Mouse (Mus musculus) midbrain, embryonic 12.5 days (tissue): ENCODE results near the gene Chchd3. TPM values are rescaled to one million over a fixed set of nuclear protein-coding genes. Genes with fewer than 3 reads are reported as not detected.

ENCODE experiments used
- ATAC-seq: fragments of 200-750 bp; cut with Nextera tagmentation; 2 replicates; pipeline ENCODE4 v1.8.0; 2017; ENCODE audit warnings: low read depth, moderate TSS enrichment, moderate library complexity; ENCODE audit not compliant: low FRiP score
- H3K27ac ChIP-seq: fragments of 300-500 bp; sonication (generic); replicated peaks from 2 replicates; pipeline ENCODE4 v1.5.1; 2016; ENCODE audit warnings: mild to moderate bottlenecking
- H3K27me3 ChIP-seq: fragments of 300-500 bp; sonication (generic); 2 replicates; pipeline ENCODE4 v1.6.1; 2016; ENCODE audit warnings: mild to moderate bottlenecking
- H3K36me3 ChIP-seq: fragments of 300-500 bp; sonication (generic); 2 replicates; pipeline ENCODE4 v1.6.1; 2016
- H3K4me1 ChIP-seq: fragments of 300-500 bp; sonication (generic); 2 replicates; pipeline ENCODE4 v1.6.1; 2016
- H3K4me2 ChIP-seq: fragments of 300-500 bp; sonication (generic); replicated peaks from 2 replicates; pipeline ENCODE4 v1.6.1; 2016; ENCODE audit warnings: mild to moderate bottlenecking, moderate library complexity
- H3K4me3 ChIP-seq: fragments of 300-500 bp; sonication (generic); 2 replicates; pipeline ENCODE4 v1.5.1; 2016; ENCODE audit warnings: mild to moderate bottlenecking
- H3K9ac ChIP-seq: fragments of 300-500 bp; sonication (generic); replicated peaks from 2 replicates; pipeline ENCODE4 v1.6.1; 2016; ENCODE audit warnings: mild to moderate bottlenecking, moderate library complexity
- H3K9me3 ChIP-seq: fragments of 300-500 bp; sonication (generic); 2 replicates; pipeline ENCODE4 v1.6.1; 2016; ENCODE audit warnings: mild to moderate bottlenecking
- WGBS: fragments of 180-500 bp; shearing (Covaris S2); methylation state at CpG from one replicate; pipeline ENCODE4 v1.1.7; 2016; 5-methylcytosine and 5-hydroxymethylcytosine counted together
- polyA plus RNA-seq: library from polyadenylated mRNA; unstranded; fragments of >200 nt; fragmentation: Nextera tagmentation; extraction: Ambion mirVana; gene quantifications from 2 replicates; pipeline ENCODE4 v1.2.1, GENCODE M21; 2016

The Chchd3 gene
- polyA plus RNA-seq, 1 experiment from 2014 or later, result 118 TPM

DNA sequence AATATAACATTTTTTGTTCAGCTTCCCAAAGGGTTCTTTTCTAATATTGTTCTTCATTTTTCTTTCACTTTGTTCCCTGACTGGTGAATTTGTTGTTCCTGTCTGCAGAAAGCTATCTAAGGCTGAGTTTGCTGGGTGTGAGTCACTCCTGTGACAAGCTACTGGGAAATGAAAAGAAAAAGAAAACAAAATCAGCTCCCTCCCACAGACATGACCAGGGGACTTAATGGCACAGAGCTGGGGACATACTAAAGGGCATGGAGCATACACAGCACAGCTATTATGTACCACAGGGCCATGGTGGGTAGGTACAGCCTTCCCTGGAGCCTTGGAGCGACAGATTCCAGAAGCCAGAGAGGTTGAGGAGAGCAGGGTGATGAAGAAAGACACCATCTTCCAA lies 63.5 kb downstream of the Chchd3 start:
- Histone ChIP-seq H3K36me3 (no peaks in the 10 kb centered on the region), H3K9ac (no peak overlapping the region), H3K4me1 (peaks cover 8% of the 10 kb centered on the region; the same call in 1 of the 2 replicates), H3K27ac (no peak overlapping the region), H3K27me3 (no peaks in the 10 kb centered on the region), H3K9me3 (no peaks in the 10 kb centered on the region), H3K4me2 (no peak overlapping the region), H3K4me3 (no peak overlapping the region)
- 81% methylated on average over 1 of the region's 1 CpGs for WGBS
- ATAC-seq, result no peak

GRCm38 (mm10) chr6:32993847-32994246 lies 66.2 kb downstream of the Chchd3 start:
- no peaks in the 10 kb centered on the region for H3K9me3 ChIP-seq
- H3K27me3 ChIP-seq, result no peaks in the 10 kb centered on the region
- no peak overlapping the region for H3K9ac ChIP-seq
- H3K27ac ChIP-seq, result no peak overlapping the region
- 83% methylated on average over 1 of the region's 1 CpGs for WGBS
- H3K36me3 ChIP-seq, result no peaks in the 10 kb centered on the region
- peaks cover 9% of the 10 kb centered on the region for H3K4me1 ChIP-seq
- no peak overlapping the region for H3K4me3 ChIP-seq
- H3K4me2 ChIP-seq, result no peak overlapping the region
- no peak for ATAC-seq

GRCm38 (mm10) chr6:32990061-32990633 lies 69.9 kb downstream of the Chchd3 start:
- 62% methylated on average over 12 of the region's 12 CpGs for WGBS
- Histone ChIP-seq H3K4me3 (no peak overlapping the region), H3K9me3 (no peaks in the 10 kb centered on the region), H3K27ac (no peak overlapping the region), H3K9ac (no peak overlapping the region), H3K36me3 (no peaks in the 10 kb centered on the region), H3K27me3 (no peaks in the 10 kb centered on the region), H3K4me1 (peaks cover 2% of the 10 kb centered on the region; the same call in 1 of the 2 replicates), H3K4me2 (no peak overlapping the region)
- no peak for ATAC-seq

DNA sequence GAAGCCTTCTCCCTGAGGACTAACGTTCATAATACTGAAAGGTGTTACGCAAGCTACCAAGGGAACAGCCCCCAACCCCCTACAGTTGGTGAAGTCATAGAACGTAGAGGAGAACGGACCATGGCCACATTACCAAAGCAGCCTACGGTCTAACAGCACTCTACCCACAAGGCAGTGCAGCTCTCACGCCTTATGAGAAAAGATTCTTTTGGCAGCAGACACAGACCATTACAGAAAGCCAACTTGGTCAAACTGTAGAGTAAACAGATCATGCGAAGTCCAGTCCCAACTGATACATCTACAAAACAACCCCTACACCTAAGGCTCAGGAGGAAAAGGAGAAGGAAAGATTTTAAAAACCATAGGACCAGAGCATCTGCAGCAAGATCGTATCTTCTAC lies 71.5 kb downstream of the Chchd3 start:
- H3K9me3 ChIP-seq, result no peaks in the 10 kb centered on the region
- no peaks in the 10 kb centered on the region for H3K36me3 ChIP-seq
- H3K4me2 ChIP-seq, result no peak overlapping the region
- no peak for ATAC-seq
- 97% methylated on average over 8 of the region's 8 CpGs for WGBS
- H3K27ac ChIP-seq, result no peak overlapping the region
- no peaks in the 10 kb centered on the region for H3K27me3 ChIP-seq
- no peak overlapping the region for H3K4me3 ChIP-seq
- H3K9ac ChIP-seq, result no peak overlapping the region
- peaks cover 2% of the 10 kb centered on the region; the same call in 1 of the 2 replicates for H3K4me1 ChIP-seq

GRCm38 (mm10) chr6:32983876-32984275 lies 76.2 kb downstream of the Chchd3 start:
- ATAC-seq, result no peak
- no peak overlapping the region for H3K4me2 ChIP-seq
- no peak overlapping the region for H3K4me3 ChIP-seq
- no peak overlapping the region for H3K9ac ChIP-seq
- H3K27ac ChIP-seq, result no peak overlapping the region
- no peaks in the 10 kb centered on the region for H3K36me3 ChIP-seq
- no peaks in the 10 kb centered on the region for H3K27me3 ChIP-seq
- peaks cover 4% of the 10 kb centered on the region; the same call in 1 of the 2 replicates for H3K4me1 ChIP-seq
- H3K9me3 ChIP-seq, result no peaks in the 10 kb centered on the region
- 82% methylated on average over 5 of the region's 5 CpGs for WGBS

GRCm38 (mm10) chr6:32981253-32981652 lies 78.8 kb downstream of the Chchd3 start:
- no peak for ATAC-seq

GRCm38 (mm10) chr6:32978811-32979210 lies 81.2 kb downstream of the Chchd3 start:
- Histone ChIP-seq H3K27ac (no peak overlapping the region), H3K4me3 (no peak overlapping the region), H3K9ac (no peak overlapping the region), H3K4me1 (peaks cover 7% of the 10 kb centered on the region), H3K27me3 (no peaks in the 10 kb centered on the region), H3K9me3 (no peaks in the 10 kb centered on the region), H3K4me2 (no peak overlapping the region), H3K36me3 (no peaks in the 10 kb centered on the region)
- 96% methylated on average over 3 of the region's 3 CpGs for WGBS
- no peak for ATAC-seq

More at GRCm38 (mm10) chr6:32981253-32981652, 78.8 kb downstream of the Chchd3 start:
- H3K9me3 ChIP-seq, result no peaks in the 10 kb centered on the region
- H3K36me3 ChIP-seq, result no peaks in the 10 kb centered on the region
- no peak overlapping the region for H3K9ac ChIP-seq
- 55% methylated on average over 11 of the region's 11 CpGs for WGBS
- H3K27ac ChIP-seq, result no peak overlapping the region
- no peaks in the 10 kb centered on the region for H3K27me3 ChIP-seq
- peaks cover 7% of the 10 kb centered on the region for H3K4me1 ChIP-seq
- H3K4me3 ChIP-seq, result no peak overlapping the region
- H3K4me2 ChIP-seq, result no peak overlapping the region

- Histone ChIP-seq H3K27me3 (no peaks in the 10 kb centered on the region), H3K36me3 (no peaks in the 10 kb centered on the region), H3K9me3 (no peaks in the 10 kb centered on the region), H3K4me1 (0 out of 2 replicates have a peak, but pooled peaks cover 2% of the 10 kb centered on the region), H3K9ac (no peak overlapping the region), H3K4me3 (no peak overlapping the region), H3K4me2 (no peak overlapping the region), H3K27ac (no peak overlapping the region)
- ATAC-seq, result no peak
These were observed 88.1 kb downstream of the Chchd3 start for GRCm38 (mm10) chr6:32971926-32972325.

GRCm38 (mm10) chr6:32968971-32969370 lies 91.1 kb downstream of the Chchd3 start:
- no peak for ATAC-seq
- 60% methylated on average over 2 of the region's 2 CpGs for WGBS

GRCm38 (mm10) chr6:32962048-32962447 lies 98.0 kb downstream of the Chchd3 start:
- ATAC-seq, result no peak
- Histone ChIP-seq H3K36me3 (no peaks in the 10 kb centered on the region), H3K4me2 (no peak overlapping the region), H3K4me3 (no peak overlapping the region), H3K9me3 (no peaks in the 10 kb centered on the region), H3K9ac (no peak overlapping the region), H3K4me1 (no peaks in the 10 kb centered on the region; the same call in 1 of the 2 replicates), H3K27me3 (no peaks in the 10 kb centered on the region), H3K27ac (no peak overlapping the region)
- WGBS, result 58% methylated on average over 3 of the region's 3 CpGs

More at GRCm38 (mm10) chr6:32968971-32969370, 91.1 kb downstream of the Chchd3 start:
- Histone ChIP-seq H3K4me2 (no peak overlapping the region), H3K4me3 (no peak overlapping the region), H3K9ac (no peak overlapping the region), H3K9me3 (no peaks in the 10 kb centered on the region), H3K36me3 (no peaks in the 10 kb centered on the region), H3K27me3 (no peaks in the 10 kb centered on the region), H3K4me1 (0 out of 2 replicates have a peak, but pooled peaks cover 2% of the 10 kb centered on the region), H3K27ac (no peak overlapping the region)

DNA sequence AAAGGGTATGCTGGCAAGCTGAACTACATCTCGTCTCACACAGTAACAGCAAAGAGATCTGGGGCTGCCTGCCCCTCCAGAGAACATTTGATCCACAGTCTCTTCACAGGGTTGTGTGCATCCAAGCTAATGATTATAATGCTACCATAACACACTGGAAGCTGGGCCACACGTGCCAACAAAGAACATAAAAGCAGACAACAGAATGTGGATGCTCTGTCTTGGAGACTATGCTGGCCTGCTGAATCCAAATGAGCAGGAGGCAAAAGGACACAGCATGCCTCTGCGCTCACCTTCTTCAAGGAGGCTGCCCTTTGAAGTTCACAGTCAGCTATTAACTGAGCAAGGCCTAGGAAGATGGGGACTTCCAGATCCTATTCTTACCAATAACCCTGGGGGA lies 98.6 kb downstream of the Chchd3 start:
- Histone ChIP-seq H3K36me3 (no peaks in the 10 kb centered on the region), H3K27ac (no peak overlapping the region), H3K27me3 (no peaks in the 10 kb centered on the region), H3K4me3 (no peak overlapping the region), H3K4me1 (no peaks in the 10 kb centered on the region; the same call in 1 of the 2 replicates), H3K4me2 (no peak overlapping the region), H3K9ac (no peak overlapping the region), H3K9me3 (no peaks in the 10 kb centered on the region)
- WGBS, result 70% methylated on average over 3 of the region's 3 CpGs
- no peak for ATAC-seq

GRCm38 (mm10) chr6:32959816-32960550 lies 100.1 kb downstream of the Chchd3 start:
- H3K36me3 ChIP-seq, result no peaks in the 10 kb centered on the region
- no peak overlapping the region for H3K4me3 ChIP-seq
- no peak for ATAC-seq
- H3K9ac ChIP-seq, result no peak overlapping the region
- 71% methylated on average over 5 of the region's 5 CpGs for WGBS
- no peak overlapping the region for H3K4me2 ChIP-seq
- peaks cover 5% of the 10 kb centered on the region; the same call in 1 of the 2 replicates for H3K4me1 ChIP-seq
- H3K9me3 ChIP-seq, result no peaks in the 10 kb centered on the region
- no peak overlapping the region for H3K27ac ChIP-seq
- no peaks in the 10 kb centered on the region for H3K27me3 ChIP-seq
